11 mouse cellular contexts compared by ENCODE assay signal in the genomic region with DNA sequence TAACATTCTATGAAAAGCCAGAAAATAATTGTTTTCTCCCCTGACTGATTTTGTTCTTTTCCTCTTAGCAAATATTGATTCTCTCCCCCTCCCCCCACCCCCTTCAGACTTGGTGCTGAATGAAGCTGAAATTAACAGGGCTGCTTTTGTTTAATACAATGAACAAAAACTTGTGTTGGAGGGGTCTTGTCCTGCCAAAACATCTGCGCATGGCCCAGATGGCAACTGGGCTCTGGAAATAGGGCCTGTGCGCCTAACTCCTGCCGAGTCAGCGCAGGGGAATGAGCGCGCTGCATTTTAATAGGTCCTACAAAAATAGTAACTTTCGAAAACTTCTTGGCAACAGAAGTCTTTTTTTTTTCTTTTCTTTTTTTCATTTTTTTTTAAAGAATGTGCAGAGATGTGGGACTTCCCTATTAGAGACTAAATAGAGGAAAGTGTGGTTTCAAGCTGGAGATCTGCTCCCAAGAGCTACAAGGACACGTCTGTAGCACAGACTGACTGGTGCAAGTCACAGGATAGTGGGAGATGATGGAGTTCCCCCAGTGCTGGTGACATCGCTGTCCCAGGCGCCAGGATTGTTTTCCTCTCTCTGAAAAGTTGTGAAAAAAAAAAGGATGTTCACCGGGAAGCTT. TPM values are rescaled to one million over a fixed set of nuclear protein-coding genes. Genes with fewer than 3 reads are reported as not detected.
DNase-seq lines count a peak whose midpoint lies in the region; ATAC-seq and TF ChIP-seq lines count a peak whose summit lies in the region.
"Had no signal": no experiment of that assay in that cellular context is flagged by ENCODE, and none has a peak within 500 bp of the region (broad histone marks: within the 10 kb centered on the region; RNA-seq: fewer than 3 reads in every experiment).

No protein-coding gene starts in this region.

- no peak overlapping the region for H3K4me2 ChIP-seq in forebrain, postnatal 0 days (ENCODE audit: low read depth)
- H3K4me2 ChIP-seq: neural tube, embryonic 13.5 days had no signal

- H3K27ac ChIP-seq in forebrain, postnatal 0 days (ENCODE audit: low read depth, low read length) = no peak overlapping the region

- H3K4me3 ChIP-seq in forebrain, postnatal 0 days (ENCODE audit: low read depth, low read length) = no peak overlapping the region
- H3K4me3 ChIP-seq: hindbrain, embryonic 10.5 days; neural tube, embryonic 13.5 days had no signal

- H3K4me1 ChIP-seq in forebrain, postnatal 0 days (ENCODE audit: insufficient read depth) = peaks cover 7% of the 10 kb centered on the region; the same call in 1 of the 2 replicates

- no peaks in the 10 kb centered on the region for H3K9me3 ChIP-seq in forebrain, postnatal 0 days (ENCODE audit: low read length)
- H3K9me3 ChIP-seq: hindbrain, embryonic 10.5 days; neural tube, embryonic 13.5 days had no signal

- TF ChIP-seq CTCF in forebrain, postnatal 0 days (IDR thresholded peaks at IDR 0.05; ENCODE audit: low read depth) = no peak

- DNase-seq in kidney, postnatal 10 days = peak; percentile 17
- no peak for DNase-seq in kidney, postnatal 4 days
- DNase-seq in 3T3-L1 (ENCODE audit: low read depth, low spot score) (peak; percentile 37), MN1 (ENCODE audit: low spot score) (no peak)
- DNase-seq in Muller cell, postnatal 12 days (ENCODE audit: inconsistent ontology term) = peak; percentile 78
- DNase-seq in forebrain, postnatal 0 days = peak; percentile 36
- DNase-seq in T-cell, adult 2 months (ENCODE audit: low spot score) = no peak
- DNase-seq in spleen, adult 18-20 months = no peak
- DNase-seq: thymus, adult 18-20 months had no signal

- H3K27me3 ChIP-seq in forebrain, postnatal 0 days (ENCODE audit: insufficient read depth, low read length) = peaks cover 2% of the 10 kb centered on the region; the same call in 1 of the 2 replicates

- H3K36me3 ChIP-seq in forebrain, postnatal 0 days (ENCODE audit: insufficient read depth) = no peaks in the 10 kb centered on the region
- H3K36me3 ChIP-seq: hindbrain, embryonic 10.5 days; neural tube, embryonic 13.5 days had no signal

- ATAC-seq in forebrain, postnatal 0 days = peak; percentile 47; the same call in 1 of the 2 replicates

- H3K9ac ChIP-seq in forebrain, postnatal 0 days = no peak overlapping the region
- H3K9ac ChIP-seq: neural tube, embryonic 13.5 days had no signal

- WGBS in forebrain, postnatal 0 days = 27% methylated on average over 11 of the region's 11 CpGs

RNA-seq across cellular contexts. Expression of gene Hdac4, which starts 20.6 kb away (rescaled TPM):
- 39.7 and 57.0 TPM in 2 replicates for total RNA-seq in forebrain, postnatal 0 days (2014; rRNA removed)
- polyA plus RNA-seq in forebrain, postnatal 0 days (2015; fragmentation: Nextera tagmentation; extraction: Ambion mirVana) = 11.2 and 21.3 TPM in 2 replicates

Comparison
In these comparisons a context has a peak if more than half of its experiments do, and no peak if none do; other contexts are left out.
1. DNase-seq: peak in kidney, postnatal 10 days (single experiment), 3T3-L1 (single experiment), Muller cell, postnatal 12 days (single experiment) and forebrain, postnatal 0 days (single experiment); none in kidney, postnatal 4 days (0 of 2), MN1 (single experiment), T-cell, adult 2 months (single experiment) and spleen, adult 18-20 months (0 of 2).